Mouse (Mus musculus): Measurements from ENCODE around the gene Map2k4.

GRCm38 (mm10) chr11:65824556-65824955 is 36.5 kb upstream of the Map2k4 start:
- TF ChIP-seq CTCF (IDR thresholded peaks at IDR 0.05; ENCODE audit: control insufficient read depth, insufficient read depth, insufficient read length) (no peak), USF1 (IDR thresholded peaks at IDR 0.05; ENCODE audit: low read depth) (no peak), CEBPB (IDR thresholded peaks at IDR 0.05; ENCODE audit: low read depth) (no peak), MAX (IDR thresholded peaks at IDR 0.05) (no peak), MYOG (IDR thresholded peaks at IDR 0.05; ENCODE audit: control insufficient read depth, extremely low read depth, insufficient read length) (no peak), MYOD1 (IDR thresholded peaks at IDR 0.05; ENCODE audit: control insufficient read depth, insufficient read length, low read depth) (no peak), FOSL1 (IDR thresholded peaks at IDR 0.05; ENCODE audit: insufficient read depth, low read length, poor library complexity, severe bottlenecking) (no peak)

Data from C2C12 (cell line).